Mouse (Mus musculus): ENCODE results near the gene Serpinb7.

The Serpinb7 gene

GRCm38 (mm10) chr1:107399355-107399754 lies at the start of gene Serpinb7:
Gene Serpinb7 (plus strand): TSS chr1:107399655.
- DNase-seq, result no peak

DNA sequence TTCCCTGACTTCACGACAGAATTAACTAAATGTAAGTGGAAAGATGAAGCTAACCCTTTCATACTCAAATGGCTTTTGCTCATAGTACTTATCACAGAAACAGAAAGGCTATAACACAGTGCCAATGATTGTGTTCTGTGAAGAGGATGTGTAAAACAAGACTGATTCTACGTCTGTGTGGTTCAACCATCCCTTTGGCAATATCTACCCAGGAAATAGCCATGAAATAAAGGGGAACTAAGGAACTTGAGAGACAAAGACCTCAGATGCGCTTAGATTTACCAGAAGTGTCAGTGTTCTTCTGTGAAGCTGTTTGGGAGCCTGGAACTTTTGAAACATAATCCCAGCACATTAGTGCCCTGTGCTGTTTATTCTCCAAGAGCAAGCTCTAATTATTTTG lies 49.1 kb upstream of the Serpinb7 start:
- no peak for DNase-seq

DNA sequence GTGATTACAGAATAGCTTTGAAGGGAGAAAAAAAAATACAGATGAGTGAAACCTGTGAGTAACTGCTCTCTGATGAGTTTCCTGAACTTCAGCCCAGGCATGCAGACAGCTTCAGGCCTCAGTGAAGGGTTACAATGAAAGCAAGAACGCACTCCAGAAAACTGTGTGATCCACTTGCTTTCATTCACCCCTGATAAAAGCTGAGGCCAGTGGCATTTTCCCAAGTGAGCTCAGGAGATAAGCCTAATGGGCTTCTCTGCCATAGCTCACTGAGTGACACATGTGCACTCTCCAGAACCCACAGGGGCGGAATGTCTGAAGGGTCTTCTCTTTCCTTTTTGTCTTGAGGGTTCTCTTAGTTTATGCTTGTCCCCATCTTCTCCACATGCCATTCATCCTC lies 48.3 kb upstream of the Serpinb7 start:
- DNase-seq, result no peak

- no peak for DNase-seq
Observed at GRCm38 (mm10) chr1:107353046-107353445, 46.4 kb upstream of the Serpinb7 start.

- no peak for DNase-seq
Observed at GRCm38 (mm10) chr1:107360898-107361297, 38.6 kb upstream of the Serpinb7 start, which contains the start of gene Serpinb11. Gene Serpinb11 (plus strand): TSS chr1:107361198.

DNA sequence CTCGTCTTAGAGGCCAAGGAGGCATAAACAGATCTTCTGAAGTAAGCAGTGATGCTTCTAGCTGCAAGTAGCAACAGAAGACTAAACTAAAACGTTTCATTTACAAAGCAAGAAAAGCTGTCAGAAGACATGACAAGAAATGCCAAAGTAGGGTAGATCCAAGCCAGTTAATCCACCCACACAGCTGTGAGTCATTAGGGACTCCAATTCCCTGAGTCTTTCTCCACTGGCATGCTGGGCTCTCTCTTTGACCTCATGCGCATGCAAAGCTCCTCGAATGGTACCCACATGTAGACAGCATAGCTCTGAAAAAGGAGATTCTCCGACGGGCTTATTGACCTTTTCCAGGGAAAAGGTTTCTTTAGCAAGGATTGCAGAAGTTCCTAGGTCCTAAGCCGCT lies 33.5 kb upstream of the Serpinb7 start:
- DNase-seq, result no peak

DNA sequence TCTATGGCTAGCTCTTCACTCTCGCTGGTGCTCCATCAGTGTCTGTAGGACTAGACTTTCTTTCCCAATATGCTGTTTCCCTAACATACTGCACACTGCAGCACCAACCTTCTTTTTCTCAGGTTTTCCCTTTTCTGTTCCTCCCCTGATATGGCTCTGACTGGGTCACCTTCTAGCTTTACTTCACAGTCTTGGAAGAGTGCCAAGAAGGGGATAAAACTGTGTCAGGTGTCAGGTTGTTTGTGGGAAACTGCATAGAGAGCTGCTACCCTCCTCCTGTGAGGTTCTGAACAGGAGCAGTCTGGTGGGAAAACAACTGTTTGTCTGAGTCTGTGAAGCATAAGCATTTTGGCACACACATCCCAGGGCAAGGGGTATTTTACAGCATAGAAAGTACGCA lies 30.5 kb upstream of the Serpinb7 start:
- no peak for DNase-seq

DNA sequence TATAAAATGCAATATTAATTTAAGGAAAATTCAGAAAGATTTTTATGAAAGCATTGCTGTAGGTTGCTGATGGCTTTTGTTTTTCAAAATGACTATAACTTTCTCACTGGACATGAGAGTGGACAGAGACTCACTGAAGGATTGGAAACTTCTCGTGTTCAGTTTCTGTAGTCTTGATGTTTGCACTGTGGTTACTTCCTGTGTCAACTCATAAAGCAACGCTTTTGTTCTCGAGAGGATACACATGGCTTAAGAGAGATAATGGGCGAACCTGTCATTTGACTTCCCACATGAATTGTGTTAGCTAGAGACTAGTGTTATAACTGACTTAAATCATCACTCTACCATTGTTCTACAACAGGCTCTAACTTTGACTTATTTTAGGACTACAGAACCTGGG lies 22.5 kb upstream of the Serpinb7 start:
- DNase-seq, result no peak

GRCm38 (mm10) chr1:107378368-107378767 lies 21.1 kb upstream of the Serpinb7 start:
- no peak for DNase-seq

GRCm38 (mm10) chr1:107381491-107381890 lies 18.0 kb upstream of the Serpinb7 start:
- no peak for DNase-seq

- DNase-seq, result no peak
Observed at GRCm38 (mm10) chr1:107382404-107382803, 17.1 kb upstream of the Serpinb7 start.

- no peak for DNase-seq
Observed at GRCm38 (mm10) chr1:107384532-107384931, 14.9 kb upstream of the Serpinb7 start.

DNA sequence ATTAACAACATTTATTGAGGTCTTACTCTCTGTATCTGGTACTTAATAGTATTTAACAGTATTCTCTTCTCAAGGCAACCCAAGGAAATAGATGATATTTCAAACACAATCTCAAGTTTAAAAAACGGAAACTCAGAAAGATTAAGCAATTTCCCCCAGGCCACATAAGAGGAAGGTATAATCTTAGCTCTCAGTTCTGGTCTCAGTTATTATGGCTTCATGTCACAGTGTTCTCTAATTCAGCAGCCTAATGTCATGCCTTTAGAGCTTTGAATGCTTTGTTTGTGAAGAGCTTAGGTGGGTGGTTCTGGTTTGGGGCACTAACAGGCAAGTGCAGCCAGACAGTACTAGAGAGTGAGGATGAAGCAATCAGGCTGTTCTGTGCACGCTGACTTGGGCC lies 9.7 kb upstream of the Serpinb7 start:
- DNase-seq, result no peak

DNA sequence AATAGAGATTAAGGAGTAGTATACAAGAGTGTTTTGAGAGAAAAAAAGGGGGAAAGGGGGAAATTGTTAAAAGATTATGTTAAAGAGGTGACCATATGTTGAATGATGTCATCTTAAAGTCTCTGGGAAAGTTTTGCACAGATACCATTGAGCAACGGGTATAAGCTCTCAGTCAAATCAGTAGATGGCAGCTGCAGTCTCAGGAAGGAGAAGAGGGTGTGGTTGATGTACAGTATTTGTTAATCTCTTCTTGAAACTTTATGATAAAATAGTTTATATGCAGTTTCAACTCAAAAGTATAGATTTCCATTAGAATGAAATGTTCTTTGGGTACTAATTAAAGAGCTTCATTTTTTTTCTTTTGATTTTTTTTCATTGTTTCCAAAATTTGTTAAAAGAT lies 2.0 kb upstream of the Serpinb7 start:
- DNase-seq, result no peak

- DNase-seq, result no peak
Observed at GRCm38 (mm10) chr1:107402082-107402481, 2.6 kb downstream of the Serpinb7 start.

- no peak for DNase-seq
Observed at GRCm38 (mm10) chr1:107414650-107415049, 15.2 kb downstream of the Serpinb7 start.

GRCm38 (mm10) chr1:107422487-107422886 lies 23.0 kb downstream of the Serpinb7 start:
- no peak for DNase-seq

DNA sequence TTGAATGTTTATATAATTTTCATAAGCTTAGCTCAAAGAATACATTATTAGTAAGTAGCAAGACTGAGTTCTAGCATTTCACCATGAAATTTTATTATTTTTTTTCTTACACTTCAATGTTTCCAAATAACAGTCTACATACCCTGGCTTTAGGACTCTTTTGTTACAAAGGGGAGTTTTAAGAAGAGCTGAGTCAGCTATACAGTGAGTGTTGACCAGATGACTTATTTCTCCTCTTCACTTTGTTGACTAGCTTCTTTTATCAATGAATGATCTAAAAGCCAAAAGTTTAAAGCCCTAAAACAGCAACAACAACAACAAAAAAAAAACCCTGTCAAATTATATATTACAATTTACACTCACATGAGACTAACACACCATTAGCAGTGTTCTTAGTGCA lies 31.8 kb downstream of the Serpinb7 start:
- no peak for DNase-seq

DNA sequence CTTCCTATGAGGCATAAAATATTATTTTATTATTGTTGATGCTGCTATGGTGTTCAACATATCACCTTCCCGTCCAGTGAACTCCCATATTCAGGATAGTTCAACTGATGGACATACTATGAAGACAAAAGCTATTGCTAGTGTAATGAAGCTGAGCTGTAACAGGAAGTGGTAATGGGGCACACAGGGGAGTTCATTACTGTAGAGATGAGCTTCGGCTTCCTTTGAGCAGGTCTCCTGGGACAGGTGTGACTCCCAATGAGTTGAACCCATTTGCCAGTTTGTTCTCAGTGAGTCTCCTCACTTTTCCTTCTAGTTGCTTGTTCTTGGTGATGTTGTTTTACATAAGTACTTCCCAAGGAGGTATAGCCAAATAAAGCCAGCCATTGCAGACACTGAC lies 36.1 kb downstream of the Serpinb7 start:
- DNase-seq, result no peak

DNA sequence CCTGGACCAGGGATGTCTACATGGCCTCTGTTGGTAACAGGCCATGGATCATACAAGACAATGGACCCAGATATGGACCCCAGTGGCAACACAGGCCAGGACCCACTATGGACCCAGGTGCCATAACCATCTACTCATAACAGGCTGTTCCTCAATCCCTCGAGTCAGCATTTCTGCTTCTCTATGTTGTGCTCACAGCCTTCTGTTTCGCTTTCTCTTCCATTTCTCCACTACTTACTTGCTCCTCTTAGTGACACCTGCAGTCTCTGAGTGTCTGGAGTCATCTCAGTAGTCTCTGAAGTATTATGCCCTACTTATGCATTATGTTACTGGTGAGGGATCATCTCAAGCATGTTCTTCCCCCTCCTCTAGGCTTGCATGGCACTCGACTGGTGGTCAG lies 40.0 kb downstream of the Serpinb7 start:
- no peak for DNase-seq

GRCm38 (mm10) chr1:107445352-107445751 lies 45.9 kb downstream of the Serpinb7 start:
- DNase-seq, result no peak

- DNase-seq, result no peak
Observed at GRCm38 (mm10) chr1:107447228-107447931, 47.9 kb downstream of the Serpinb7 start.

DNA sequence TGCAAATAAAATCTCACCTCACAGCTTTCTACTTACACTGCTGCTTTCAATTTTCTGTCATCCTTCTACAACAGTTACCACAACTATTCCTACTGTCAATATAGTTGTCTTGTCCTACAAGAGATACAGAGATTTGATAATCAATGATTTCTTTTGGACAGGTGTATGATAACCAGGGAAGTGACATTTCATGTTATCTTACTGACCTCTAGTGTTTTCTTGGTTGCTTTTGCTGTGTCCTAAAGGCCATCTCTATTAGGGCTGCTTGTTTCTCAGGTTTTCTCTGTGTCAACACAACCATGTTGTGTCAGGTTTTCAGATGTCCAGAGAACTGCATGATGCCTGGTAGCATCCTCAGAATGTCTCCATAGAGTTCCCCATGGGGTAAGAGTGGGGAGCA lies 80.5 kb downstream of the Serpinb7 start:
- no peak for DNase-seq

- DNase-seq, result peak; percentile 68
Observed at GRCm38 (mm10) chr1:107481452-107481851, 82.0 kb downstream of the Serpinb7 start.

- DNase-seq, result no peak
Observed at GRCm38 (mm10) chr1:107489577-107489976, 90.1 kb downstream of the Serpinb7 start.

All from cerebellum, adult 9-10 months (tissue).